12 mouse cellular contexts compared by ENCODE assay signal in genomic region chr15:81083826-81084225, GRCm38 (mm10).
DNase-seq lines count a peak whose midpoint lies in the region; ATAC-seq and TF ChIP-seq lines count a peak whose summit lies in the region.
"Had no signal": no experiment of that assay in that cellular context is flagged by ENCODE, and none has a peak within 500 bp of the region (broad histone marks: within the 10 kb centered on the region; RNA-seq: fewer than 3 reads in every experiment).

No protein-coding gene starts in this region.

- H3K27ac ChIP-seq in heart, embryonic 16.5 days (ENCODE audit: low read length), result 0 out of 2 replicates have a peak overlapping the region, but pooled peaks have one; percentile 3
- peak overlapping the region; percentile 51 for H3K27ac ChIP-seq in liver, postnatal 0 days (ENCODE audit: low read depth)
- H3K27ac ChIP-seq in embryonic facial prominence, embryonic 14.5 days (replicated peaks; ENCODE audit: low read depth, low read length), result peak overlapping the region; percentile 77
- peak overlapping the region; percentile 70 for H3K27ac ChIP-seq in limb, embryonic 15.5 days
- H3K27ac ChIP-seq in left cerebral cortex, adult 2 months, result no peak overlapping the region
- no peak overlapping the region for H3K27ac ChIP-seq in thymus, adult 2 months (ENCODE audit: control insufficient read depth, insufficient read depth, low read length)

- no peak overlapping the region for H3K4me3 ChIP-seq in heart, embryonic 16.5 days (ENCODE audit: low read length)
- H3K4me3 ChIP-seq in liver, postnatal 0 days (ENCODE audit: low read depth, low read length), result no peak overlapping the region
- no peak overlapping the region for H3K4me3 ChIP-seq in embryonic facial prominence, embryonic 14.5 days (ENCODE audit: low read depth, low read length)
- H3K4me3 ChIP-seq in limb, embryonic 15.5 days, result no peak overlapping the region
- no peak overlapping the region for H3K4me3 ChIP-seq in left cerebral cortex, adult 2 months
- H3K4me3 ChIP-seq in thymus, adult 2 months (ENCODE audit: control insufficient read depth, insufficient read depth, low read length), result no peak overlapping the region

- TF ChIP-seq POLR2A in thymus, adult 2 months (IDR thresholded peaks at IDR 0.05; ENCODE audit: control insufficient read depth, extremely low read depth, insufficient read depth, low read length, poor library complexity), result no peak

- H3K4me1 ChIP-seq in heart, embryonic 16.5 days (ENCODE audit: control insufficient read depth, insufficient read depth, low read length), result peaks cover 9% of the 10 kb centered on the region
- H3K4me1 ChIP-seq in liver, postnatal 0 days (ENCODE audit: insufficient read depth), result no peaks in the 10 kb centered on the region
- peaks cover 16% of the 10 kb centered on the region for H3K4me1 ChIP-seq in embryonic facial prominence, embryonic 14.5 days (ENCODE audit: control insufficient read depth, insufficient read depth, low read length)
- peaks cover 31% of the 10 kb centered on the region for H3K4me1 ChIP-seq in limb, embryonic 15.5 days
- H3K4me1 ChIP-seq in thymus, adult 2 months (replicated peaks; ENCODE audit: control insufficient read depth, insufficient read depth, low read length), result peaks cover 8% of the 10 kb centered on the region

- H3K4me2 ChIP-seq in heart, embryonic 16.5 days (ENCODE audit: low read depth, low read length), result no peak overlapping the region
- no peak overlapping the region for H3K4me2 ChIP-seq in liver, postnatal 0 days (ENCODE audit: low read depth, low read length)
- no peak overlapping the region for H3K4me2 ChIP-seq in embryonic facial prominence, embryonic 14.5 days (ENCODE audit: low read depth, low read length)
- H3K4me2 ChIP-seq in limb, embryonic 15.5 days, result no peak overlapping the region

- WGBS in heart, embryonic 16.5 days, result 83% methylated on average over 9 of the region's 9 CpGs
- WGBS in liver, postnatal 0 days (ENCODE audit: insufficient replicate concordance), result 77% methylated on average over 9 of the region's 9 CpGs
- WGBS in embryonic facial prominence, embryonic 14.5 days, result 65% methylated on average over 9 of the region's 9 CpGs
- WGBS in limb, embryonic 15.5 days, result 52% methylated on average over 9 of the region's 9 CpGs
- WGBS in thymus, adult 2 months, result 88% methylated on average over 9 of the region's 9 CpGs

- no peak for DNase-seq in heart, postnatal 10 days
- DNase-seq in liver, postnatal 0 days, result no peak
- no peak for DNase-seq in liver
- DNase-seq in embryonic facial prominence, embryonic 14.5 days (ENCODE audit: low spot score), result no peak
- DNase-seq in left cerebral cortex, adult 2 months (ENCODE audit: extremely low spot score in 1 of 2, low spot score in 2 of 2), result no peak
- no peak for DNase-seq in thymus, adult 2 months
- DNase-seq: cerebellum, postnatal 10 days; left cerebral cortex, postnatal 4 days; right cerebral cortex, postnatal 14 days had no signal

- intact Hi-C loops in heart, postnatal 10 days (cut with DNase I), result no loop called here
- intact Hi-C loops in left cerebral cortex, adult 2 months (cut with DNase I), result no loop called here

- TF ChIP-seq CTCF in liver, postnatal 0 days (IDR thresholded peaks at IDR 0.05; ENCODE audit: low read depth), result no peak
- TF ChIP-seq CTCF in left cerebral cortex, adult 2 months (IDR thresholded peaks at IDR 0.05), result no peak
- TF ChIP-seq CTCF in thymus, adult 2 months (IDR thresholded peaks at IDR 0.05; ENCODE audit: borderline replicate concordance, control insufficient read depth, extremely low read depth, insufficient read depth, low read length, poor library complexity), result no peak

- ATAC-seq in heart, embryonic 16.5 days (replicated peaks; ENCODE audit: extremely low read depth, insufficient read depth, low FRiP score), result no peak
- no peak for ATAC-seq in liver, postnatal 0 days
- ATAC-seq in embryonic facial prominence, embryonic 14.5 days (ENCODE audit: low read depth), result no peak
- ATAC-seq in limb, embryonic 15.5 days (ENCODE audit: insufficient number of reproducible peaks, low FRiP score, low TSS enrichment, low read depth), result no peak

- no peak overlapping the region for H3K9ac ChIP-seq in heart, embryonic 16.5 days (ENCODE audit: low read length)
- no peak overlapping the region for H3K9ac ChIP-seq in liver, postnatal 0 days (replicated peaks)
- no peak overlapping the region for H3K9ac ChIP-seq in embryonic facial prominence, embryonic 14.5 days (ENCODE audit: low read depth, low read length)
- no peak overlapping the region for H3K9ac ChIP-seq in limb, embryonic 15.5 days

- no peaks in the 10 kb centered on the region for H3K9me3 ChIP-seq in heart, embryonic 16.5 days (replicated peaks; ENCODE audit: control insufficient read depth, low read length)
- no peaks in the 10 kb centered on the region for H3K9me3 ChIP-seq in liver, postnatal 0 days (ENCODE audit: low read length)
- H3K9me3 ChIP-seq in embryonic facial prominence, embryonic 14.5 days (ENCODE audit: control insufficient read depth, low read length), result no peaks in the 10 kb centered on the region
- H3K9me3 ChIP-seq in limb, embryonic 15.5 days, result no peaks in the 10 kb centered on the region

- H3K27me3 ChIP-seq in heart, embryonic 16.5 days (ENCODE audit: control insufficient read depth, insufficient read depth, low read length), result no peaks in the 10 kb centered on the region; the same call in 1 of the 2 replicates
- H3K27me3 ChIP-seq in liver, postnatal 0 days (ENCODE audit: insufficient read depth, low read length), result no peaks in the 10 kb centered on the region
- no peaks in the 10 kb centered on the region for H3K27me3 ChIP-seq in embryonic facial prominence, embryonic 14.5 days (replicated peaks; ENCODE audit: control insufficient read depth, insufficient read depth, low read length)
- H3K27me3 ChIP-seq in limb, embryonic 15.5 days, result no peaks in the 10 kb centered on the region
- no peaks in the 10 kb centered on the region for H3K27me3 ChIP-seq in thymus, adult 2 months (ENCODE audit: control insufficient read depth, insufficient read depth, low read length)
- H3K27me3 ChIP-seq: CH12.LX had no signal

- TF ChIP-seq EP300 in liver, postnatal 0 days (IDR thresholded peaks at IDR 0.05; ENCODE audit: low read depth), result no peak

- H3K36me3 ChIP-seq in heart, embryonic 16.5 days (ENCODE audit: control insufficient read depth, insufficient read depth), result no peaks in the 10 kb centered on the region
- no peaks in the 10 kb centered on the region for H3K36me3 ChIP-seq in liver, postnatal 0 days (replicated peaks; ENCODE audit: insufficient read depth, low read length)
- no peaks in the 10 kb centered on the region for H3K36me3 ChIP-seq in embryonic facial prominence, embryonic 14.5 days (ENCODE audit: control insufficient read depth, insufficient read depth, low read length)
- no peaks in the 10 kb centered on the region for H3K36me3 ChIP-seq in limb, embryonic 15.5 days
- H3K36me3 ChIP-seq in thymus, adult 2 months (ENCODE audit: control insufficient read depth, insufficient read depth, low read length), result no peaks in the 10 kb centered on the region

Comparison
In these comparisons a context has a peak if more than half of its experiments do, and no peak if none do; other contexts are left out.
1. H3K27ac ChIP-seq: peak in heart, embryonic 16.5 days (single experiment), liver, postnatal 0 days (single experiment), embryonic facial prominence, embryonic 14.5 days (single experiment) and limb, embryonic 15.5 days (single experiment); none in left cerebral cortex, adult 2 months (single experiment) and thymus, adult 2 months (single experiment).